Mouse (Mus musculus) liver, postnatal 0 days (tissue): ENCODE data around the gene Tmem53.
A peak's percentile ranks its signal among the peaks of the same experiment; 100 is the strongest.

ENCODE experiments used
- CTCF ChIP-seq: sonication (generic); IDR thresholded peaks from 2 replicates; pipeline ENCODE4 v1.5.1; 2016; ENCODE audit warnings: antibody characterized with exemption, low read depth
- EP300 ChIP-seq: IDR thresholded peaks from 2 replicates; pipeline ENCODE4 v1.6.1; 2016; ENCODE audit warnings: antibody characterized with exemption, low read depth, mild to moderate bottlenecking

GRCm38 (mm10) chr4:117252351-117252750 is 600 bp downstream of the Tmem53 start:
- TF ChIP-seq EP300 (peak; percentile 63; the same call in 1 of the 2 replicates), CTCF (no peak)
